Mouse (Mus musculus): ENCODE results near the gene Ehbp1. TPM values are rescaled to one million over a fixed set of nuclear protein-coding genes. Genes with fewer than 3 reads are reported as not detected.

Ehbp1 gene
- polyA plus RNA-seq, 1 experiment from 2014 or later, result 18.8 TPM

DNA sequence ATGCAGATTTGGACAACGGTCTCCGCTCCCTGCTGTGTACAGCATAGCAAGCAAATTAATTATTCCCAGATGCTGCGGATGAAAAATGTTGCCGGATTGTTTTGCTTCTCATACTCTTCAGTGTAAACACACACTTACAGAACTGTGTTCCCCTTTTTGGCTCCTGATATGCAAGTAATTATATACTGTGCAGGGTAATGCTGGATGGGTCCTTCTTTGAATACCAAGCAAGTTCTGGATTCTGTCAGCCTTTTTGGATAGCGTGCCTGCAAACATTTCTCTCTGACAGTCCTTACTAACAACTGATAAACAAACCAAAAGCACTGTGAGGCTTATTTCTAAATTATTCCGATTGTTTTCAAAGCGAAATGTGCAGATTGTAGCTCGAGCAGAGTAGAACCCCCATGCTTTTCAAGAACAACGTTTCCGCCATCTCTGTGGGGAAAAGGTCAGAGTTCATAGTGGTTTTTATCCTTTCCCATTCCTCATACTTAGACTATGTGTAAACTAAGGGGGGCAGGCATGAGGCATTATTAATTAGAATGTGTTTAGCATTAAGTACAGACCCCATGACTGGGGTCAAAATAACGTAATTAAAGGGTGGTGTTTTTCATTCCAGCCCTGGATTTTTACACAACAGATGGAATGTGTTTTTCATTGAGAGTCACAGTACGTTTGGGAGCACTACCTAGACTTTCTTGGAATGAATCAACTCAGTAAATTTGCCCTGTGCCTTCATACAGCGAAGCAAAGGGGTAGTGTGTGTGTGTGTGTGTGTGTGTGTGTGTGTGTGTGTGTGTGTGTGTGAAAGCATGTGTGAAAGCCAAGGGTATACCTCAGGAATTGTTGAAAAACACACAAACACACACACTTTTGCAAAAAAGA lies 5.8 kb upstream of the Ehbp1 start:
- H3K4me1 ChIP-seq (replicated peaks), result peaks cover 22% of the 10 kb centered on the region
- H3K27ac ChIP-seq (replicated peaks), result peak overlapping the region; percentile 70
- no peaks in the 10 kb centered on the region for H3K36me3 ChIP-seq
- H3K27me3 ChIP-seq, result no peaks in the 10 kb centered on the region
- no peak overlapping the region for H3K4me3 ChIP-seq
- 18% methylated on average over 13 of the region's 13 CpGs for WGBS
- ATAC-seq (ENCODE audit: low FRiP score, low read depth), result peak; percentile 50; the same call in 1 of the 2 replicates
- H3K4me2 ChIP-seq, result peak overlapping the region; percentile 13; the same call in 1 of the 2 replicates
- H3K9me3 ChIP-seq, result no peaks in the 10 kb centered on the region
- no peak overlapping the region for H3K9ac ChIP-seq

DNA sequence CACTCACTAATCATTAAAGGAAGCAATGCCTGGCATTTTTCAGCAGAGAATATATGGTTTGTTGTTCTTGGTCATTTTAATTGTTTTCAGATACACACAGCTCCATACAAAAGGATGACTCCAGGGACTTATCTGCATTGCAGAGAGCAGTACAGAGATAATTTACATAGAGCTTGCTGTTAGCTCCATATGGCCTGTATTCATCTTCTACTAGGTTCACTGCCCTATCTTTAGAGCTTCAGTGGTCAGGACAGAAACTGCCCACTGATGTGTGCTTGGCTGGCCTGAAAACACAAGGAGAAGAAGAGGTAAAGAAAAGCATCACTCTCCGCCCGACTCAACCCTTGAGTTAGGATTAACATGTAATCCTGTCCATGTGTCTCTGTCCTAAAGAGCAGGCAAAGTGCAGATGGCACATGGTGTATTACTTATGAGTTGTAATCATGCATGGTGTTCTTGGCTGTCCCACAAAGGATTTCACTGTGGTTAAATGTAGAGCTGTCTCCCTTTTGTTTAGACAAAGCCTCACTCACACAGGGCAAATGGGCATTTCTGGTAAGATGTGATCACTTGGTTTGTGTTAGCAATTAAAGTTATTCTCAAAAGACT lies 14.7 kb downstream of the Ehbp1 start:
- 72% methylated on average over 2 of the region's 2 CpGs for WGBS
- H3K4me2 ChIP-seq, result no peak overlapping the region
- no peaks in the 10 kb centered on the region for H3K9me3 ChIP-seq

DNA sequence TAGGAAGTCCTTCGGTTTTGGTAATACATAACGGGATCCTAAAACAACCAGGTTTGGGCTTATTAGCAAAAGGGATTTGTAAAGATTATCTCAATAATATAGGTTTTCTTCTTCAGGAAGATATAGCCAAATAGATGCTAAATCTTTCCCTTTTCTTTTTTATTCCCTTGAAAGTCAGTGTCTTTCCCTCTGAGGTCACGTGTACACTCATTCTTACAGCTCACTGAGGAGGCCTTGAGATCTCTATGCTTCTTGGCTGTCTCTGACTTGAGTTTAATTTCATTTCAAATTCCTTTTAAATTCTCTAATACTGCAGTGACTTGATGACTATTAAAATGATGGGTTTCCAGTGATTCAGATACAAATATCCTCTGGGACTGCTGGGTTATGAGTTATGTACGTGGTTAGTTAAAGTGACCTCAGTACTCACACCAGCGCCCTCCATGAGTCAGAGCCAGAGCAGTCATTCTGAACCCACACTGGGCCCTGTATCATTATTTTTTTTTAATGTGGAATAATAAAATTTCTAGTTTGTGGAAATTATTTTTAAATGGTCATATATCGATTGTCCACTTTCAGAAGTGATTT lies 24.2 kb downstream of the Ehbp1 start:
- WGBS, result 90% methylated on average over 6 of the region's 6 CpGs
- ATAC-seq (ENCODE audit: low FRiP score, low read depth), result no peak
- H3K4me2 ChIP-seq, result no peak overlapping the region

More for the DNA sequence above, 14.7 kb downstream of the Ehbp1 start:
- no peaks in the 10 kb centered on the region for H3K36me3 ChIP-seq
- H3K27me3 ChIP-seq, result no peaks in the 10 kb centered on the region
- H3K9ac ChIP-seq, result no peak overlapping the region
- H3K4me3 ChIP-seq, result no peak overlapping the region
- ATAC-seq (ENCODE audit: low FRiP score, low read depth), result peak; percentile 19; the same call in 1 of the 2 replicates
- H3K27ac ChIP-seq (replicated peaks), result no peak overlapping the region
- H3K4me1 ChIP-seq (replicated peaks), result no peaks in the 10 kb centered on the region

DNA sequence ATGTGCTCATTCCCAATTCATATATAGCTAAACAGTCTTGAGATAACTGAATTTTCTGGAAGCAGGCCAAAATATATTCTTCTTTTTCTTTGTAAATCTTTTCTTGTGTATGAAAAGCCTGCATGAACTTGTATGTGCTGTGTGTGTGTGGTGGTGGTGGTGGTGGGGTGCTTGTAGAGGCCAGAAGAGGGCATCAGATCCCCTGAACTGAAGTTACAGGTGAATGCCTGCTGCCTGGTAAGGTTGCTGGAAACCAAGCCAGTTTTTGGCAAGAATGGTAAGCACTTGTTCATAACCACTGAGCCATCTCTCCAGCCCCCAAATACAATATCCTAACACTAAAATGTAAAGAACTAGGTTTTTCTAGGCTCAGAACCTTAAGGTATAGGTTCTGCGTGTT lies 26.3 kb downstream of the Ehbp1 start:
- Histone ChIP-seq H3K9me3 (no peaks in the 10 kb centered on the region), H3K4me3 (no peak overlapping the region), H3K9ac (no peak overlapping the region), H3K27me3 (no peaks in the 10 kb centered on the region), H3K4me1 (replicated peaks) (no peaks in the 10 kb centered on the region), H3K36me3 (no peaks in the 10 kb centered on the region), H3K4me2 (no peak overlapping the region), H3K27ac (replicated peaks) (no peak overlapping the region)
- no peak for ATAC-seq (ENCODE audit: low FRiP score, low read depth)
- WGBS, result 89% methylated on average over 1 of the region's 1 CpGs

More for the DNA sequence above, 24.2 kb downstream of the Ehbp1 start:
- Histone ChIP-seq H3K4me1 (replicated peaks) (no peaks in the 10 kb centered on the region), H3K9ac (no peak overlapping the region), H3K27ac (replicated peaks) (no peak overlapping the region), H3K27me3 (no peaks in the 10 kb centered on the region), H3K36me3 (no peaks in the 10 kb centered on the region), H3K4me3 (no peak overlapping the region), H3K9me3 (no peaks in the 10 kb centered on the region)

DNA sequence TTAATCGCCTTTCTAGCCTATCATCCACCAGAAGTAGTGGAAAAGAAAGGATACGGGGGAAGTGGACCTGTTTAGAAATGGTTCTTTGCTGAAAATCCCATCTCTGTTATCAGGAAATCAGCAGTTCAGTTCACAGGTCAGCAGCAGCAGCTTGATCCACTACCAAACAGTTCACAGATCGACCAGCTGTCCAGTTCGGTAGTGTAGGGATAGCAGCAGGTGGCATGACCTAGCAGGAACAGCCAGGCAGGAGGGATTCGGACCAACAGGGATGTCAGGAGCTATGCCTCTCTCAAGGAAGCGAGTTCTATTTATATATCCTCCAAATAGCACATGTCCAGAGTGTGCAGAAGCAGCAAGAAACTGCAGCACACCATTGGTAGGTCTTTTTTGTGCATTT lies 40.9 kb downstream of the Ehbp1 start:
- Histone ChIP-seq H3K27me3 (no peaks in the 10 kb centered on the region), H3K4me1 (replicated peaks) (no peaks in the 10 kb centered on the region), H3K27ac (replicated peaks) (no peak overlapping the region), H3K4me2 (no peak overlapping the region), H3K36me3 (no peaks in the 10 kb centered on the region), H3K9ac (no peak overlapping the region), H3K4me3 (no peak overlapping the region), H3K9me3 (no peaks in the 10 kb centered on the region)
- 73% methylated on average over 6 of the region's 6 CpGs for WGBS
- no peak for ATAC-seq (ENCODE audit: low FRiP score, low read depth)

DNA sequence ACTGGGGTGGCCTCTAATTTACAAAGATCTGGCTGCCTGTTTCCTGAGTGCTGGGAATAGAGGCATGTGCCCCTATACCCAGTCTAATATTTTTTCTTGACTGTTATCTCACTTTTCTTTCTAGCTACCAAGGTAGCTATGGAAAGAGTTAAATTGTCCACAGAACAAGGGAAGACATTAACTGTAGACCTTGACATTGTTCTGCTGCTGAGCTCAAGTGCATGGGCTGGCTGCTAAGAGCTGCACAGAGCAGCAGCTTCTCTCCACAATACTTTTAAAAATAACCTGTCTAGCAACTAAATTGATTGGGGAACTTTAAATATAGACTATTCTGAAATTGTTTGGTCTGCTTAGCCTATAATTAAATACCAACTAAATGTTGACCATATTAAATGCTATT lies 52.9 kb downstream of the Ehbp1 start:
- H3K9ac ChIP-seq, result no peak overlapping the region
- no peaks in the 10 kb centered on the region for H3K27me3 ChIP-seq
- no peak overlapping the region for H3K27ac ChIP-seq (replicated peaks)
- H3K9me3 ChIP-seq, result no peaks in the 10 kb centered on the region
- H3K4me3 ChIP-seq, result no peak overlapping the region
- no peak overlapping the region for H3K4me2 ChIP-seq
- ATAC-seq (ENCODE audit: low FRiP score, low read depth), result no peak
- peaks cover 24% of the 10 kb centered on the region for H3K4me1 ChIP-seq (replicated peaks)
- no peaks in the 10 kb centered on the region for H3K36me3 ChIP-seq

DNA sequence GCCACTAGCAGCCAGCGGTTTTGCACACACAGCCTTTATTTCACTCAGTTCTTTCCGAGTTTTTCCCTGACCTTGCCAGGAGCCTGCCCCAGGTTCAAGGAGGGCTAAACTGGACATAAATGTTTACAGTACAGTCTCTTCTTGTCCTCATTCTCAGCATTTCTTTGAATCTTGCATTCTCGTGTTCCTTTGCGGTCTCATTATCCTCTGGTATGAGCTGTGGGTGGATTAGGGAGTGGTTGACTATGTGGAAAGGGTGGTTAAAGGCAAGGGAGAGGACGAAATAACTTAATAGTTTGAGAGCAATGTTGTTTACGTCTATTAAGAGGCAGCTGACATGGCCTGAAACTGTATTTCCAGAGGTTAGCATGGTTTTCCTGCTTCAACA lies 54.6 kb downstream of the Ehbp1 start:
- H3K36me3 ChIP-seq, result no peaks in the 10 kb centered on the region
- H3K27me3 ChIP-seq, result no peaks in the 10 kb centered on the region
- ATAC-seq (ENCODE audit: low FRiP score, low read depth), result no peak
- WGBS, result under 1% methylated on average over 6 of the region's 6 CpGs
- peak overlapping the region; percentile 88 for H3K27ac ChIP-seq (replicated peaks)
- H3K9me3 ChIP-seq, result no peaks in the 10 kb centered on the region
- H3K9ac ChIP-seq, result peak overlapping the region; percentile 63
- H3K4me3 ChIP-seq, result peak overlapping the region; percentile 77
- H3K4me2 ChIP-seq, result peak overlapping the region; percentile 62
- H3K4me1 ChIP-seq (replicated peaks), result peaks cover 37% of the 10 kb centered on the region

DNA sequence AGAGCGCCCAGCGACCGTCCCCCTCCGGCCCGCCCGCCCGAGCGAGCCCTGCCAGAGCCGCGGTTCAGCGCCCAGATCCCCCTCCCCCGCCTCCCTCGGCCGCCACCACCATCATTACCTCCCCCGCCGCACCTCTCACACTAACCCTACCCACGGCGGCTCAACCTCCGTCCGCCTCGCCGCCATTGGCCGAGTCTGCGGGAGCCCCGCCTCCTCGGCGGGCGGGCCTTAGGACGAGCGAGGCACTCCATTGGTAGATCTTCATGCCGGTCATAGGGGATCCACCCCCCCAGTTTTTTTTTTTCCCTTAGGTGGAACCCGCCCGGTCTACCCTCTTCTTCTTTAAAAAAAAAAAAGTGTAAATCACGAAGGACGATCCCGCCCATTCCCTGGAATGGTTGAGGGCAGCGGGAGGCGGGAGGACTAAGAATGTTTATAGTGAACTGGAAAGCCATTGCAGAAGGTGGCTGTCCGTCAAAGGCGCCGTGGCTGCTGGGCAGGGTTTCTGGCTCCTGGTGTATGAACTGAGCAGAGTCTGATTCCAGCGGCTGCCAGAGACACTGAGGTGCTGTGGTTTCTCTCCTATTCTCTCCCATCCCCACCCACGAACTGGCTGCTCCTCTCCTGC lies 55.1 kb downstream of the Ehbp1 start:
- no peaks in the 10 kb centered on the region for H3K9me3 ChIP-seq
- H3K4me1 ChIP-seq (replicated peaks), result peaks cover 37% of the 10 kb centered on the region
- H3K4me3 ChIP-seq, result peak overlapping the region; percentile 77
- WGBS, result under 1% methylated on average over 28 of the region's 43 CpGs
- H3K9ac ChIP-seq, result peak overlapping the region; percentile 93
- peak; percentile 100 for ATAC-seq (ENCODE audit: low FRiP score, low read depth)
- peaks cover 2% of the 10 kb centered on the region for H3K36me3 ChIP-seq
- peak overlapping the region; percentile 78 for H3K4me2 ChIP-seq
- H3K27me3 ChIP-seq, result no peaks in the 10 kb centered on the region
- peak overlapping the region; percentile 96 for H3K27ac ChIP-seq (replicated peaks)

DNA sequence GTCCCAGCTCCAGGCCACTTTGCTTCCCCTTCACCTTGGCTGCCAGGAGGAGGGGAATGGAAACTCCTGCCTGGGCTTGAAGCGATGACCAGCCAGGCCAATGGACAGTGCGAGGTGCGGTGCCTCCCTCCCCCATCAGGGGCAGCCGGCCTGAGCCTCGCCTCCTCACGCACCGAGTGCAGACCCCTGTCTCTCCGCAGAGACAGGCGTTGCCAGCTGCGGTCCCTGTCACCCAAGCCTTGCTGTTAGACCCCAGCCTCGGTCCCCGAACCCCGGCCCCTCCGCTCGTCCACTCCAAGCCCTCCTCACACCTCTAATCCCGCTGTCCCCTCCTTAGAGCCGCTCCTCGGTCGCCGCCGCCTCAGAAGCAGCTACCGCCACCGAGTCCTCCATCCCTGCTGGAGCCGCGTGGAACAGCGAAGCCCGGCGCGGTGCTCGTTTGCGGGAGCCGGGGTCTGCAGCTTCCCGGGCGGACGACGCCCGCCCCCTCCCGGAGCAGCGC lies 55.7 kb downstream of the Ehbp1 start:
- Histone ChIP-seq H3K4me3 (peak overlapping the region; percentile 77), H3K9me3 (no peaks in the 10 kb centered on the region), H3K4me2 (peak overlapping the region; percentile 78), H3K9ac (peak overlapping the region; percentile 93), H3K36me3 (peaks cover 8% of the 10 kb centered on the region), H3K27me3 (no peaks in the 10 kb centered on the region), H3K27ac (replicated peaks) (peak overlapping the region; percentile 96), H3K4me1 (replicated peaks) (peaks cover 41% of the 10 kb centered on the region)
- 1% methylated on average over 32 of the region's 39 CpGs for WGBS
- ATAC-seq (ENCODE audit: low FRiP score, low read depth), result peak; percentile 85

DNA sequence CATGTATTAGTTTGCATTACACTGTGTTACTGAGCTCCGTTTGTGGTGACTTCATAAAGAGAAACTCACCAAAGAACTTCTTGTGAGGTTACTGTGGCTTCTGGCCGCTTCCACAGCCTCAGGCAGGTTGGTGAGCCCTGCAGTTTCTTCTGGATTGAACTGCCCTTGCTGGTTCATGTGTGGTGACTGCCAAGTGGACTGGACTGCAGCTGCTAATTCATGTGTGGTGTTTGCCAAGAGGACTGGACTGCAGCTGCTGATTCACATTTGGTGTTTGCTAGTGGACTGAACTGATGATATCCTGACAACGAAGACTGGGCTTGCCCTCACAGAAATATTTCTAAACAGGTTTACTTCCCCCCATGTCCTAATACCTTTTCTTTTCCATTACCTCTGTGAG lies 65.4 kb downstream of the Ehbp1 start:
- no peak overlapping the region for H3K27ac ChIP-seq (replicated peaks)
- no peaks in the 10 kb centered on the region for H3K9me3 ChIP-seq
- H3K4me1 ChIP-seq (replicated peaks), result 0 out of 2 replicates have a peak, but pooled peaks cover 1% of the 10 kb centered on the region
- H3K36me3 ChIP-seq, result peaks cover 29% of the 10 kb centered on the region
- no peak overlapping the region for H3K9ac ChIP-seq
- ATAC-seq (ENCODE audit: low FRiP score, low read depth), result no peak
- no peaks in the 10 kb centered on the region for H3K27me3 ChIP-seq
- H3K4me3 ChIP-seq, result no peak overlapping the region
- WGBS, result 98% methylated on average over 3 of the region's 3 CpGs
- H3K4me2 ChIP-seq, result no peak overlapping the region

DNA sequence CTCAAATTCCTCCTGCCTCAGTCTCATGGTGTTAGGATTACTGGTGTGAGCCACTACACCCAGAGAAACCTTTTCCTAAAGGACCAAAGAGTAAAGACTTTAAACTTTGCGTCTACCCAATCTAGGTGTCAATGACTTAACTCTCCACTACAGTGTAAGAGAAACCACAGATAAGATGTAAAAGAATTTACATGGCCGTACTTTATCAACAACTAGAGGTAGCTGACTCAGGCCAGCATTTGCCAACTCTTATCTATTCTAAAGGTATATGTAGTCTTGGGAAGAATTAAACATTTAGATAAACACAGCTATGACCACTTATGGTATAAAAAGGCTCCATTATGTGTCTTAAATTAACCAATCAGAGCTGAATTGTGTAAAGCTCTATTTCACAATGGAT lies 67.9 kb downstream of the Ehbp1 start:
- Histone ChIP-seq H3K9ac (no peak overlapping the region), H3K4me3 (no peak overlapping the region), H3K27ac (replicated peaks) (no peak overlapping the region), H3K9me3 (no peaks in the 10 kb centered on the region), H3K4me2 (no peak overlapping the region), H3K27me3 (no peaks in the 10 kb centered on the region), H3K4me1 (replicated peaks) (0 out of 2 replicates have a peak, but pooled peaks cover 6% of the 10 kb centered on the region), H3K36me3 (peaks cover 16% of the 10 kb centered on the region)
- no peak for ATAC-seq (ENCODE audit: low FRiP score, low read depth)
- WGBS, result 93% methylated on average over 2 of the region's 2 CpGs

All from hindbrain, embryonic 15.5 days (tissue).